Mouse (Mus musculus): ENCODE results near the gene Pak6. TPM values are rescaled to one million over a fixed set of nuclear protein-coding genes. Genes with fewer than 3 reads are reported as not detected.
A peak's percentile ranks its signal among the peaks of the same experiment; 100 is the strongest.

The Pak6 gene
- polyA plus RNA-seq, 1 experiment = 10.9 TPM

DNA sequence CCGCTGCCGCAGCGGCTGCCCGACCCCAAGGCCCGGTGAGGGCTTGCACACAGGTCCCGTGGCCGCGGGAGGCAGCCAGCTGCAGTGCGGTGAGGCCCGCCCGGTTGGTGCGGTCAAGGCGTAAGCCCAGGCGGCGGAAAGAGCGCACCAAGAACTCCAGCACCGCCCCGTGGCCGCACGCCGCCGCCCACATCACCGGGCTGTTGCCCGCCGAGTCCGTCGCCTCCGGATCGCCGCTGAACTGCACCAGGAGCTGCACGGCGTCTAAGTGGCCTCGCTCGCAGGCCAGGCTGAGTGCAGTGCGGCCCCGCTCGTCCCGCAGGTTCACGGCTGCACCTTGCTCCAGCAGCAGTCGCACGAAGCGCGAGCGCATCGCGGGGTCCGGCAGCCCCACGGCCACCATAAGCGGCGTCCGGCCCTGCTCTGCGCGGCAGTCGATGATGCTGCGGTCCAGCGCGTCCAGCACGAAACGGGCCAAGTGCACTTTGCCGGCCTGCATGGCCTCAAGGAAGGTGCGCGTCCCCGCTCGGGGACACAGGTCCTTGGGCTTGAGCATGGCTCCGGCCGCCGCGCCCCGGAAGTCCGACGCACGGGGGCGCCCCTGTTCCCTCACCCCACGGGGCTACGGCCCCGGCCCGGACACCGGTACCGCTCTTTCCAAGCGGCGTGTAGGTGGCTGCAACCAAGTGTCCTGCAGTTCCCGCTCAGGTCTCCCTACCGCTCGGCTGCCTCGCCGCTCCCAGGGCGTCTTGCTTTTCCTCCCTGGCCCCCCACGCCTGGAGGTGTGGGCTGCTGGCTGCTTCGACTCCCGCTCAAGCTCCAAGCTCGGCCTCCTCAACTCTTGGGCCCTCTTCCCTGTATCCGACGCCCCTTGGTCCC lies 40.0 kb downstream of the Pak6 start:
- DNase-seq = peak; percentile 71

GRCm38 (mm10) chr2:118703913-118704730 lies 41.0 kb downstream of the Pak6 start, which contains the start of gene Ankrd63:
TSS of gene Ankrd63 (minus strand) at chr2:118703963.
- Histone ChIP-seq H3K27me3 (replicated peaks; ENCODE audit: control insufficient read depth, insufficient read depth, low read length) (no peaks in the 10 kb centered on the region), H3K36me3 (ENCODE audit: control insufficient read depth, insufficient read depth, low read length) (no peaks in the 10 kb centered on the region), H3K4me1 (ENCODE audit: control insufficient read depth, insufficient read depth, low read length) (no peaks in the 10 kb centered on the region; the same call in 1 of the 2 replicates), H3K27ac (ENCODE audit: insufficient read depth, low read depth, low read length) (no peak within 1 kb of the TSS), H3K4me3 (ENCODE audit: insufficient read depth, low read depth, low read length) (peak within 1 kb of the TSS; percentile 40)
- WGBS = 2% methylated on average over 49 of the region's 50 CpGs
- no peak for TF ChIP-seq CTCF (conservative IDR thresholded peaks at IDR 0.05; ENCODE audit: insufficient read depth, insufficient read length, low read depth, low read length)
- TF ChIP-seq POLR2A (IDR thresholded peaks at IDR 0.05; ENCODE audit: low read depth, low read length) = no peak
- peak; percentile 66 for DNase-seq

More for the DNA sequence above, 40.0 kb downstream of the Pak6 start:
- no peaks in the 10 kb centered on the region; the same call in 1 of the 2 replicates for H3K4me1 ChIP-seq (ENCODE audit: control insufficient read depth, insufficient read depth, low read length)
- H3K27ac ChIP-seq (ENCODE audit: insufficient read depth, low read depth, low read length) = no peak overlapping the region
- TF ChIP-seq CTCF (conservative IDR thresholded peaks at IDR 0.05; ENCODE audit: insufficient read depth, insufficient read length, low read depth, low read length) (no peak), POLR2A (IDR thresholded peaks at IDR 0.05; ENCODE audit: low read depth, low read length) (no peak)
- WGBS = 1% methylated on average over 92 of the region's 93 CpGs
- no peaks in the 10 kb centered on the region for H3K36me3 ChIP-seq (ENCODE audit: control insufficient read depth, insufficient read depth, low read length)
- peak overlapping the region; percentile 40 for H3K4me3 ChIP-seq (ENCODE audit: insufficient read depth, low read depth, low read length)
- H3K27me3 ChIP-seq (replicated peaks; ENCODE audit: control insufficient read depth, insufficient read depth, low read length) = no peaks in the 10 kb centered on the region

- H3K27me3 ChIP-seq (replicated peaks; ENCODE audit: control insufficient read depth, insufficient read depth, low read length) = no peaks in the 10 kb centered on the region; the same call in 1 of the 2 replicates
- H3K36me3 ChIP-seq (ENCODE audit: control insufficient read depth, insufficient read depth, low read length) = no peaks in the 10 kb centered on the region
- TF ChIP-seq POLR2A (IDR thresholded peaks at IDR 0.05; ENCODE audit: low read depth, low read length) (no peak), CTCF (conservative IDR thresholded peaks at IDR 0.05; ENCODE audit: insufficient read depth, insufficient read length, low read depth, low read length) (no peak)
- no peak for DNase-seq
- H3K27ac ChIP-seq (ENCODE audit: insufficient read depth, low read depth, low read length) = no peak overlapping the region
- 46% methylated on average over 6 of the region's 6 CpGs for WGBS
- no peaks in the 10 kb centered on the region; the same call in 1 of the 2 replicates for H3K4me1 ChIP-seq (ENCODE audit: control insufficient read depth, insufficient read depth, low read length)
- H3K4me3 ChIP-seq (ENCODE audit: insufficient read depth, low read depth, low read length) = no peak overlapping the region
Observed at GRCm38 (mm10) chr2:118706436-118706835, 43.3 kb downstream of the Pak6 start.

DNA sequence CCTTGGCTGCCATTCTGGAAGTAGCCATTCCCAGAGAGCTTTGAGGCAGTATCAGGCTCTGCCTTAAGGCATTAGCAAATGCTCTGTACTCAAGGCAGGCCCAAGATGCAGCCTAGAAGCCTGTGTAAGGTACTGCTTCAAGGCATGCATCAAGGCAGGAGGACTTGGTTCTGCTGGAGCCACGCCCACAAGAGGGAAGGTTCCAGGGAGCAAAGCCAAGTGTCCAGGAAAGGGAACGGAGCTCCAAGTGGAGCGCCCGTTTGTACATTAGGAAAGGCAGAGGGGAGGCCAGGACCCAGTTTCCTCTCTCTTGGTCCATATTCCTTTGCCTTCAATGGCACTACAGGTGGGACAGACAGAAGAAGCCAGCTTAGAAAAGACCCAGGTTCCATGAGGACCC lies 45.4 kb downstream of the Pak6 start:
- no peaks in the 10 kb centered on the region; the same call in 1 of the 2 replicates for H3K27me3 ChIP-seq (replicated peaks; ENCODE audit: control insufficient read depth, insufficient read depth, low read length)
- WGBS = 64% methylated on average over 4 of the region's 4 CpGs
- DNase-seq = no peak
- no peaks in the 10 kb centered on the region for H3K36me3 ChIP-seq (ENCODE audit: control insufficient read depth, insufficient read depth, low read length)
- TF ChIP-seq POLR2A (IDR thresholded peaks at IDR 0.05; ENCODE audit: low read depth, low read length) (no peak), CTCF (conservative IDR thresholded peaks at IDR 0.05; ENCODE audit: insufficient read depth, insufficient read length, low read depth, low read length) (no peak)
- no peaks in the 10 kb centered on the region; the same call in 1 of the 2 replicates for H3K4me1 ChIP-seq (ENCODE audit: control insufficient read depth, insufficient read depth, low read length)
- no peak overlapping the region for H3K4me3 ChIP-seq (ENCODE audit: insufficient read depth, low read depth, low read length)
- H3K27ac ChIP-seq (ENCODE audit: insufficient read depth, low read depth, low read length) = no peak overlapping the region

DNA sequence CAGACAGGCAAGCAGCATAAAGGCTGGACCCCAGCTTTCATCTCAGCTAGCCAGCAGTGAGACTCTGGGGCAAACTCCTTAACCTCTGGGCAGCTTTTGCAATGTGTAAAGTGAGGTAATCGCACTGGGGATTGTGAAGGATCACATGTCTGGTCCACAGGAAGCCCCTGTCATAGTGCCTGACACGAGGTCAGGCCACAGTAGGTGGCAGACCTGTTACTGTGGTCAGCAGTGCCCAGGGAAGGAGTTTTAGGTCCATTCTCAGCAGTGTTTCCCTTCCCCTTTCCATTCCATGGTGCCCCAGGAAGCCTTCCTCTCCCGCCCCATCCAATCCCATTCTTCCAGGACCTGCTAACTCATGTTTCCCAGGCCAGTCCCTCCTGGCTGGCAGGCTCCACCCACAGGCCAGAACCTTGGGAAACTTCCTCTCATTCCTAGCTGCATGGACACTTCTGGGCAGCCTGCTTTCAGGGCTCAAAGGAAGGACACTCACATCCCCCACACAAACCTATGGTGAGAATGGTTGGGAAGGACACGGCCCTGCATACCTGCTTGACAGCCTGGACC lies 46.6 kb downstream of the Pak6 start:
- H3K36me3 ChIP-seq (ENCODE audit: control insufficient read depth, insufficient read depth, low read length) = no peaks in the 10 kb centered on the region
- H3K4me1 ChIP-seq (ENCODE audit: control insufficient read depth, insufficient read depth, low read length) = no peaks in the 10 kb centered on the region; the same call in 1 of the 2 replicates
- H3K4me3 ChIP-seq (ENCODE audit: insufficient read depth, low read depth, low read length) = no peak overlapping the region
- no peak for DNase-seq
- TF ChIP-seq POLR2A (IDR thresholded peaks at IDR 0.05; ENCODE audit: low read depth, low read length) (no peak), CTCF (conservative IDR thresholded peaks at IDR 0.05; ENCODE audit: insufficient read depth, insufficient read length, low read depth, low read length) (no peak)
- 64% methylated on average over 4 of the region's 4 CpGs for WGBS
- no peak overlapping the region for H3K27ac ChIP-seq (ENCODE audit: insufficient read depth, low read depth, low read length)
- no peaks in the 10 kb centered on the region; the same call in 1 of the 2 replicates for H3K27me3 ChIP-seq (replicated peaks; ENCODE audit: control insufficient read depth, insufficient read depth, low read length)

DNA sequence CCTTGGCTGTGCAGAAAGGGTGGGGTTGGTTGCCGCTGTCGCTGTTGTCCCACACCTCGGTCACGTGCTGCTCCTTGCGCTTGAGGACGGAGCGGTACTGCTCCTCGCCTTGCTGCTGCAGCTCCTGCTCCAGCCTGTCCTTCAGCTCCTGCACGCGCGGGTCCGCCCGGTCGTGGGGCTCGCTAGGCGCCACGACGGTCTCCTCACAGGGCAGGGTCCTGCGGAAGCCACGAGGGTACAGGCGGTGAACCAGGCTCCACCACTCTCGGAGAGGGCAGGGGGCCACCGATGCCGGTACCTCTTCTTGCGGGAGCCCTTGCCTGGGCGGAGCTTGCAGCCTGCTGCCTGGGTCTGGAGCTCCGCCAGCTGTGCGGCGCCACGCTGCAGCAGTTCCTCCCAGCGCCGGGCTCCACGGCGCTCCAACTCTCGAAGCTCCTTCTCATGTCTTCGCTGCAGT lies 48.0 kb downstream of the Pak6 start:
- no peaks in the 10 kb centered on the region; the same call in 1 of the 2 replicates for H3K4me1 ChIP-seq (ENCODE audit: control insufficient read depth, insufficient read depth, low read length)
- H3K4me3 ChIP-seq (ENCODE audit: insufficient read depth, low read depth, low read length) = peak overlapping the region; percentile 33
- no peaks in the 10 kb centered on the region; the same call in 1 of the 2 replicates for H3K27me3 ChIP-seq (replicated peaks; ENCODE audit: control insufficient read depth, insufficient read depth, low read length)
- DNase-seq = peak; percentile 40
- H3K27ac ChIP-seq (ENCODE audit: insufficient read depth, low read depth, low read length) = no peak overlapping the region
- WGBS = 1% methylated on average over 36 of the region's 36 CpGs
- H3K36me3 ChIP-seq (ENCODE audit: control insufficient read depth, insufficient read depth, low read length) = no peaks in the 10 kb centered on the region
- TF ChIP-seq CTCF (conservative IDR thresholded peaks at IDR 0.05; ENCODE audit: insufficient read depth, insufficient read length, low read depth, low read length) (no peak), POLR2A (IDR thresholded peaks at IDR 0.05; ENCODE audit: low read depth, low read length) (no peak)

All from kidney, adult 2 months (tissue).